Mouse (Mus musculus) megakaryocyte, embryonic 14.5 days (primary cell): ENCODE measurements around the gene Arhgap23.

Source experiments
- FLI1 ChIP-seq: IDR thresholded peaks from 2 replicates; pipeline ENCODE4 v1.6.1; 2012; ENCODE audit warnings: low read length, inconsistent platforms, mixed read lengths
- GATA1 ChIP-seq: IDR thresholded peaks from 3 replicates; pipeline ENCODE4 v1.6.1; 2012; ENCODE audit warnings: mixed read lengths, low read length, inconsistent platforms, borderline replicate concordance

DNA sequence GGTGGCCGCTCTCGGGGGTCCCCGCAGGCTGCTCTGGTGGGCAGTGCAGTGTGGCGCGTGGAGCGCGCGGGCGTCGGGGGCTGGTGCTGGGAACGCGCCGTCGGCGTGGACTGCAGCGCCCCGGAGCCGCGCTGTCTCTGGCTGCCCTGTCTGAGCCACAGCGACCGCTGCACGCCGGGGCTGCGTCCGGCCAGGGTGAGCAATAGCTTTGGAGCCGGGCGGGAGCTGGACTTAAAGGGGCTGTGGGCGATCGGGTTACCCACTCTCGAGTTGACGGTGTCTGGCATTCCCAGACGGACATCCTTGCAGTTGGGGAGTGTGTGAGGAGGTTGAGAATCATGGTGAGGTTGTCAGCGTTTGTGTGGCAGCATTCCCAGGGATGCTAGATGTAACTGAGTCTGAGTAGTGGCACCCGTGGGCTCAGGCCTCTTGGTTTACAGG, 25.1 kb downstream of the Arhgap23 start:
- no peak for TF ChIP-seq GATA1
- no peak for TF ChIP-seq FLI1
